Mouse (Mus musculus) layer of hippocampus, adult 2 months (tissue): ENCODE measurements at regions not wholly inside any gene's neighbourhood (a gene's known extent, or its start where the extent isn't known, plus 50 kb on each side); places are given as distances from the start of the nearest gene placed in this dataset.

Source experiments
- DNase-seq, 2 experiments: peaks; one replicate each; pipeline ENCODE4 v3.0.0; 2022; ENCODE audit warnings: low spot score in 2 of 2
- H3K27ac ChIP-seq: fragments of 200-600 bp; 2 replicates; pipeline ENCODE4 v1.8.1; 2022
- H3K4me3 ChIP-seq: fragments of 200-600 bp; 2 replicates; pipeline ENCODE4 v1.8.1; 2022; ENCODE audit warnings: mild to moderate bottlenecking
- CTCF ChIP-seq: fragments of 200-600 bp; conservative IDR thresholded peaks from 2 replicates; pipeline ENCODE4 v1.8.1; 2022; ENCODE audit warnings: antibody characterized with exemption, mild to moderate bottlenecking, moderate library complexity

DNA sequence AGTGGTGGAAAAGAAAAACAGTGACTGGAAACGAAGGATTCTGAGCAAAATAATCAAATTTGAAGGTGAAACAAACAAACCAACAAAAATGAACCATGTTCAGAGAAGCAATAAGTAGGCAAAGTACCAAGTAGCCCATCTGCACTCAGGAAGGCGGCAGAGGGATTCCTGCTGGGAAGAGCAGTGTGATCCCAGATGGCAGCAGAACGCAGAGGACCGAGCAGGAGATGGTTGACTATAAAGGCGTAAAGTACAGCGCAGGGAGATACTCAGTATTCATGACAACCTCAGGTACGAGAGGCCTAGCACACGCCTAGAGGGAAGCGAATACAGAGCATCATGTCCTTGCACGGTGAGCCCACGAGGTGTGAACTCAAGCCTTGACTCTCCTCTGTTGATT lies 203.2 kb upstream of the Tas2r119 start:
- no peak overlapping the region for H3K4me3 ChIP-seq
- H3K27ac ChIP-seq = peak overlapping the region; percentile 76

DNA sequence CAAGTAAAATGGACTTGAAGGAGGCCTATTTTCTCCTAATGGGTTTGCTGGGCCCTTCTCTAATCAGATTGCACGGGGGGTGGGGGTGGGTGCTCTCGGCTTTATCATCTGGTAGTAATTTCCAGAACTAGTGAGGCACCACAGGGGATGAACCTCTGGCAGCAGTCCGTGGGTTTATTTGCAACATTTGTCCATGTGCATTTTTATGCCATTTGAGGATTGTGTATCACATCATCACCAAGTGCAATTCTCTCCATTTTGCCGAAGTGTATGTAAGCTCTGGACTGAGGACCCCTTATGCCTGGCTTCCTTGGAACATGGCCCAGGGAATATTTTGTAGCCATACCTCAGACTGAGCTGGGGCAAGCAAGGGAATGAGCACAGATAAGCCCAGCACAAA lies 200.6 kb upstream of the Tas2r119 start:
- DNase-seq = no peak
- Histone ChIP-seq H3K4me3 (no peak overlapping the region), H3K27ac (peak overlapping the region; percentile 39; the same call in 1 of the 2 replicates)
- TF ChIP-seq CTCF = no peak

More for the DNA sequence above, 203.2 kb upstream of the Tas2r119 start:
- no peak for TF ChIP-seq CTCF
- DNase-seq = peak; percentile 50 to 67

DNA sequence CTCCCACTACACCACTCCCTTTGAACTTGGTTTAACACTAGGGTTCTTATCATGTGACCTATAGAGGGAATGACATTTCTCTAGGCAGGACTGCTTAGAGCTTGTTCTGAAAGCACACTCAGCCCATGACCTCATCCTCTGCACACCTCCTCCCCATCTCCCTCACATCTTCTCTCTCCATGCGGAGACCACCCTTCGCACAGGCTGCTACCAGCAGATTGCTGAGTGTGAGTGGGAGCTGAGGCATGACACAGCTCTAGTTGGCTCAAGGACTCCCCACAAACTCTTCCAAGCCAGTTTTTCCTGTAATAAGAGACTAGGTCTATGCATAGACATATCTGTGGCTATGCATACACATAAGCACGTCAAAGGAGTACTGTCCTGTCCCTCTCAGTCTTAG lies 199.5 kb upstream of the Tas2r119 start:
- no peak overlapping the region for H3K27ac ChIP-seq
- no peak overlapping the region for H3K4me3 ChIP-seq
- no peak for DNase-seq
- no peak for TF ChIP-seq CTCF

DNA sequence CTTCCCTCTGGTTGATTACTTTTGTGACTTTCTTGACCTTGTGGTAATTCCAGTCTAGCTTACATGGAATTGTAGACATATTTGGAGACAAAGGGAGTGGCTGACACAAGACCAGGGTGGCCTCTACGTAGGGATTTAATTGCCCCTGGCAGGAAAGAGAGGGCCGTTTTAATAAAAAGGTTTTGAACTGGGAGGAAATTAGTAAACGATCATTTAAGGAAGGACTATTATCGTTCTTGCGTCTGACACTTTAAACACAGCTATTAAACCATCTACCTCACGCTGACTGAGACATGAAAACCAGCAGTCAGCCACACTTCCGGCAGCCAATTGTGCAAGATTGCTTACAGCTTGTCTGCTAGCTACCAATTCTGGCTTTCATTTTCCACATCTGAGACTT lies 197.1 kb upstream of the Tas2r119 start:
- no peak for TF ChIP-seq CTCF
- no peak overlapping the region for H3K4me3 ChIP-seq
- no peak for DNase-seq
- no peak overlapping the region for H3K27ac ChIP-seq

DNA sequence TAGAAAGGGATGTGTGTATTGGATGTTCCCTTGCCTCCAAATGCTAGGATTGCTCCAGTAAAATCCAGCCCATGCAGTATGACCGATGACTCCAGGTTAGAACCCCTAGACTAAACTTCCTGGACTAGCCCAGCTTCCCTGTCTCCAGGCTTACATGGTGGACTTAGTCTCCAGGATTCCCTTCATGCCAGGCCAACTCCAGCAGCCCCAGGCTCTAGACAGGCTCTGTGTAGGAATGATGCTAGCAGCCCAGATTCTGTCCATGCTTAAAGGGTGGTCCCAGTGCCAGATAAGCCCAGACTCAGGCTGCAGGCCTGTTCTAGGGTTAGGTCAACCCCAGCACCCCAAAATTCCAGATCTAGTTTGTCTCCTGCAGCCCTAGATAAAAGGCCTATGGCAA lies 196.3 kb upstream of the Tas2r119 start:
- TF ChIP-seq CTCF = no peak
- no peak for DNase-seq
- Histone ChIP-seq H3K4me3 (no peak overlapping the region), H3K27ac (no peak overlapping the region)

DNA sequence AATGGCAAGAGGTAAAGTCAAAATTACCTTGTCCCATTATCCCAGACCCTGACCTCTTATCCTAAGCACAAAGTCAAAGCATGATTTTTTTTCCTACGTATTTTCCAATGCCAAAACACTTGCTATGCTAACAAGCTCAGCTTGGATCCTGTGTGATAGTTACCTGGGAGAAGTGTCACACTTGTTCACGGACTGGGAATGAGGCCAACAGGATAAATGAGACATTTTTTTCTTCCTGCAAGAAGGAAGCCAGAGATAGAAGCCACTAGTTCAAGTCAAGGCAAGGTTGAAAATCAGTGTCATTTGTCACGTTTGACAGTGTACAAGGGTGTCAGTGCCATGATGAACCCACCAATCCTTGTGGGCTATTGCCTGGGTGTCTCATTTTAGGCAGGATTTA lies 189.8 kb upstream of the Tas2r119 start:
- H3K27ac ChIP-seq = no peak overlapping the region
- TF ChIP-seq CTCF = no peak
- no peak for DNase-seq
- no peak overlapping the region for H3K4me3 ChIP-seq

DNA sequence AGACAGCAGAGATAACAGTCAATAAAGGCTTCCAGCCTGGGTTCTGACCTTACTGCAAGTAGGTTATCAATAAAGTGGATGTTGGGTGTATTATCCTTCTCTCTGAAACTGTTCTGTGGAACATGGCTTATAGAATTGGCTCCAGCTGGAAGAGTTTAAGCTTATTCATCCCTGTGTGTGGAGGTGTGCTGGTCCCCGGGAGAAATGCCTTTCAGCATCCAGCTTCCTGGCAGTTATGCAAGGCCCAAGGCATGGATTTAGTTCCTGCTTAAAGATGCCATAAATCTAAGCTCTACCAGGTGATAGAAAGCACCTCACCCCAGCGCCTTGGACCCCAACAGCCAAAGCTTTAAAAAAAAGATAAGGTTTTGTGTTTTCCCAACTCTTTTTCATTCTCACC lies 188.0 kb upstream of the Tas2r119 start:
- TF ChIP-seq CTCF = no peak
- no peak overlapping the region for H3K4me3 ChIP-seq
- no peak for DNase-seq
- H3K27ac ChIP-seq = peak overlapping the region; percentile 79

DNA sequence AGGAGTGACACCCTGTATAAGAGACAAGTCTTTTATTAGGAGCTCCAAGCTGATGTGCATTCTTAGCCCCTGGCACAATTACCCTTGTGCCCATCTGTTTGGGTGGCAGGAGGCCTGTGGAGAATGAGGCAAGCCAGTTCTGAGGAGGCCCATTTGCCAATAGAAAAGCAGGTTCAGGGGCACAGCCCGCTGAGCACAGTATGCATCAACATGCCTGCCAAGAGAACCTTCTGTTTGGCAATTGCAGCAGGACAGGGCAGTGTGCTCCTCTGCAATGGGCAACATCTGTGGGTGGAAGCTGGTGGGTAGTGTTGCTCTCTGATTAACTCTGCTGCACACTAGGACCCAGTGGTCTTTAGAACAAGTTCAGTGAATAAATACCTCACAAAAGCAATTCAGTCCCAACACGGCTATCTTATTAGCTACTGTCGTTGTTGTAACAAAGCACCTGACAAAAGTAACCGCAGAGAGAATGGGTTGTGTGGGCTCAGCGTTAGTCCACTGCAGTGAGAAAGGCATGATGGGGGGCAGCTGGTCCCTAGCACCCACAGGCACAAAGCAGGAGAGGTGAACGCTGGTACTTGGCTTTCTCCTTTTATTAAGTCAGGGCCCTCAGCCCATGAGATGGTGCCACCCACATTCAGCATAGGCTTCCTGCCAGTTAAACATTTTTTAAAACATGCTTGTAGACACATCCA lies 187.3 kb upstream of the Tas2r119 start:
- peak overlapping the region; percentile 79 for H3K27ac ChIP-seq
- no peak overlapping the region for H3K4me3 ChIP-seq
- no peak for TF ChIP-seq CTCF
- DNase-seq = peak; percentile 36 to 49

DNA sequence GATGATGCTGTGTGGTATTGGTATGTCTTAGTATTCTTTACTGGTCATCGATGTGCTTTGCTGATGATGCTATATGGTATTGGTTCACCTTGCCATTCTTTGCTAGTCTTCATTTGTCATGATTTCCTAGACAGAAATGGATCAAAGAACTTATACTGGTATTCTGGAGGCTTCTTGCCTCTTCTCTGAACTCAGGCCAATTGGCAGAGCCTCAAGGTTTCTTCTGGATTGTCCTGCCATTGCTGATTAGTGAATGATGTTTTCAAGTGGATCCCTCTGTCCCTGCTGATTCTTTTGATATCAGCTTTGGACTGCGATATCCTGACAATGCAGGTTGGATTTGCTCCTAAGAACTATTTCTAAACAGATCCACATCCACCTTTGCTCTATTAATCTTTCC lies 179.1 kb upstream of the Tas2r119 start:
- TF ChIP-seq CTCF = no peak
- DNase-seq = no peak

DNA sequence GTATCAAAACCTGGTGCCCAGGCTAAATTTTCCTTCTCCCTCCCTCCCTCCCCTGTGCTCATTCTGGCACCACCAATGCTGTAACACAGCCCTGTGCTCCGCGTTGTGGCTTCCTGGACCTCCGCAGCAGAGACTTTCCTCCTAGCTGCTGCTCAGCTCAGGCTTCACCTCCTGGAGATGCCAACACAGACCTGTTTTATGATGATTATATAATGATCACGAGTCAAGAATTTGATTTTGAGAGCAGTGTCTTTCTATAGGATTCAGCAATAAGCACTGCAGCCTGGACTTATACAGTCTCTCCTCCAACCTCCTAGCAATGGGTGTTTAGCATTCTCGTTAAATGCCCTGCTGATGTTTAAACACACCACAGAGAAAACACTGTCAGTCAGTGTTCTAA lies 177.5 kb upstream of the Tas2r119 start:
- Histone ChIP-seq H3K27ac (no peak overlapping the region; the same call in 1 of the 2 replicates), H3K4me3 (no peak overlapping the region)
- no peak for TF ChIP-seq CTCF
- no peak for DNase-seq

More for the DNA sequence above, 179.1 kb upstream of the Tas2r119 start:
- no peak overlapping the region for H3K4me3 ChIP-seq
- no peak overlapping the region for H3K27ac ChIP-seq

DNA sequence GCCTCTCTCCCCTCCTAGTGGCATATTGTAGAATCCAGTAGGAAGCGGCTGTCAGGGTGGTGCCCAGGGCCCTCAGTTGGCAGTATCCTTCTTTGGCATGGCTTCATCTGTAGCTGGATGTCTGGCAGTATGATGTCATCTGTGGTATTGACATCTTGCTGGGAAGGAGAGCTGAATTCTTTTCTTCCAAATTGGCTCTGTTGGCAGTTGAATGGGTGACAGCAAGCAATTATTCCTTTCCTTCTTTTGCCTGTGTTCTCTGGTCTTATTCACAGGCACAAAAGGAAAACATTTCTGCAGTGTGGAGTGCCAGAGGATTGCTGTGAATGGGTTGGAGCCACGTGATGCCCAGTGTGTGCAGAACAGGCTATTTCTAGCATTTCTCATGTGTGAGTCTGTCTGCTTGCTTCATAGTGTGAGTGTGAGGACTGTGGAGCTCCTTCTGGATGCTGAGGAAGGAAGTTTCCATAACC lies 174.1 kb upstream of the Tas2r119 start:
- H3K27ac ChIP-seq = no peak overlapping the region
- DNase-seq = peak; percentile 53 to 78

DNA sequence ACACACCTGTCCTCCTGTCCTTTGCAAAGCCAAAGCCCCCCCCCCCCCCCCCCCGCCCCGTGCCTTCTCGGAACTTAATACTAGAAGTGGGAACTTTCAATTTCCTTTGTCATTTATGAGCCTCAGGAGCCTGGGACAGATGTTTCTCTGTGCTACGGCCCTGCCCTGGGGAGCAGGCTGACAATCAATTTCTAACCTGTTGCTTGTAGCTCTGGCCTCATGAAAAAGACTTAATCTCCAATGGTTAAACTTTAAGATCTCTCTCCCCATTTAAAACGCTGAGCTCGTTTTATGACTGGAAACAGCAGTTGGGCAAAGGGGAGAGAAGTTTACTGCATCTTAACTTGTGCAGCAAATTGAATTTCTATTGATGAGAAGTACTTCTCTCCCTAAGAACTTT lies 173.6 kb upstream of the Tas2r119 start:
- H3K27ac ChIP-seq = no peak overlapping the region
- DNase-seq = no peak
- TF ChIP-seq CTCF = no peak
- no peak overlapping the region for H3K4me3 ChIP-seq

More for the DNA sequence above, 174.1 kb upstream of the Tas2r119 start:
- H3K4me3 ChIP-seq = no peak overlapping the region
- no peak for TF ChIP-seq CTCF

DNA sequence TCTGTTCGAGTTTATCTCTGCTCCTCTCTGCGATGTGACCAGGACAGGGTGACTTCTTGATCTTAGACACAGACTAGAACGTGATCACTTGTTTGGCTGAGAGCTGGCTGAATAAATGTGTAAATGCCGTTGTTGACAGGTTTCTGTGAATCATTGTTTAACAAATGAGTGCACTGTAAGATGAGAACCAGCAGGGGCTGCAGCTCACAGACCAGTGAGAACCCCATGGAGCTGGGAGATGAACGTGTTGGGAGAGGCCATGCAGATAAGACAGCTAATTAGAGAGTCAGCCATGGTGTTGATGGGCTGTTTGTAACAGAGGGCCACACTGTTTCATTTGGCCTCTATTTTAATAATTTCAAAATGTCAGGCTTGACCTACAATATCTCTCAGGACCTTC lies 171.1 kb upstream of the Tas2r119 start:
- H3K27ac ChIP-seq = no peak overlapping the region
- no peak overlapping the region for H3K4me3 ChIP-seq
- no peak; the same call in 1 of the 2 replicates for TF ChIP-seq CTCF
- DNase-seq = no peak

DNA sequence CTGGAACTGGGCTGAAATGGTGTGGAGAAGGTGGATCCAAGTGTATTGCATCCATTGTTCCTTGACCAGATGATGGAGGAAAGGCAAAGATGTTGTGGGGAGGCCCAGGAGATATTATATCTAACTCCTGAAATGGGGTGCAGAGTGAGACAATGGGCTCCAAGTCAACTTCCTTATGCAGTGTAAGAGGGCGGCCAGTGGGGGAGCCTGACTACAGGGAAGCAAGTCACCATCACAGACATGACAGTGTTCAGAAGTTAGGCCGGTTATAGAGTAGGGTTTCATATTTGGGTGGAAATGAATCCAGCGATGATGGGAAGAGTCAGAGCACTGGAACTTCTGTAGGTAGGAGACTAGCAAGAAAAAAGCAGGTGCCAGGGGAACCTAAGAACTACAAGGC lies 167.3 kb upstream of the Tas2r119 start:
- TF ChIP-seq CTCF = peak; percentile 51
- no peak for DNase-seq
- H3K4me3 ChIP-seq = no peak overlapping the region
- no peak overlapping the region for H3K27ac ChIP-seq
